Mouse (Mus musculus) limb, embryonic 15.5 days (tissue): Measurements from ENCODE around the gene Plekhs1. TPM values are rescaled to one million over a fixed set of nuclear protein-coding genes. Genes with fewer than 3 reads are reported as not detected.

Source experiments
- ATAC-seq: fragments of 200-750 bp; cut with Nextera tagmentation; 2 replicates; pipeline ENCODE4 v1.8.0; 2017; ENCODE audit warnings: low read depth, moderate TSS enrichment; ENCODE audit not compliant: insufficient number of reproducible peaks, low FRiP score, low TSS enrichment
- H3K27ac ChIP-seq: fragments of 300-500 bp; sonication (generic); 2 replicates; pipeline ENCODE4 v1.5.1; 2015; ENCODE audit warnings: moderate library complexity, mild to moderate bottlenecking, inconsistent platforms
- H3K27me3 ChIP-seq: fragments of 300-500 bp; sonication (generic); 2 replicates; pipeline ENCODE4 v1.6.1; 2015; ENCODE audit warnings: inconsistent platforms
- H3K36me3 ChIP-seq: fragments of 300-500 bp; sonication (generic); 2 replicates; pipeline ENCODE4 v1.6.1; 2015; ENCODE audit warnings: inconsistent platforms
- H3K4me1 ChIP-seq: fragments of 300-500 bp; sonication (generic); 2 replicates; pipeline ENCODE4 v1.6.1; 2015; ENCODE audit warnings: inconsistent platforms
- H3K4me2 ChIP-seq: fragments of 300-500 bp; sonication (generic); 2 replicates; pipeline ENCODE4 v1.6.1; 2015; ENCODE audit warnings: mild to moderate bottlenecking, inconsistent platforms
- H3K4me3 ChIP-seq: fragments of 300-500 bp; sonication (generic); 2 replicates; pipeline ENCODE4 v1.5.1; 2015; ENCODE audit warnings: mild to moderate bottlenecking, inconsistent platforms
- H3K9ac ChIP-seq: fragments of 300-500 bp; sonication (generic); 2 replicates; pipeline ENCODE4 v1.6.1; 2015; ENCODE audit warnings: inconsistent platforms
- H3K9me3 ChIP-seq: fragments of 300-500 bp; sonication (generic); 2 replicates; pipeline ENCODE4 v1.6.1; 2016; ENCODE audit warnings: inconsistent platforms
- WGBS: fragments of 180-500 bp; shearing (Covaris S2); methylation state at CpG from one replicate; pipeline ENCODE4 v1.1.7; 2015; 5-methylcytosine and 5-hydroxymethylcytosine counted together
- polyA plus RNA-seq: library from polyadenylated mRNA; unstranded; fragments of >200 nt; fragmentation: Nextera tagmentation; extraction: Ambion mirVana; gene quantifications from 2 replicates; pipeline ENCODE4 v1.2.1, GENCODE M21; 2015

Gene Plekhs1
- polyA plus RNA-seq: 0.20 TPM in 1 of 2 replicates, not detected in the other

- Histone ChIP-seq H3K27ac (no peak within 1 kb of the TSS), H3K9me3 (no peaks in the 10 kb centered on the region), H3K4me1 (peaks cover 15% of the 10 kb centered on the region), H3K27me3 (no peaks in the 10 kb centered on the region), H3K9ac (no peak within 1 kb of the TSS), H3K36me3 (no peaks in the 10 kb centered on the region), H3K4me3 (no peak within 1 kb of the TSS), H3K4me2 (no peak within 1 kb of the TSS)
- ATAC-seq: no peak
- 57% methylated on average over 10 of the region's 10 CpGs for WGBS
Measured at GRCm38 (mm10) chr19:56461522-56462101, at the start of gene Plekhs1. TSS of gene Plekhs1 (plus strand) at chr19:56461640.

- no peak overlapping the region for H3K4me3 ChIP-seq
- no peak overlapping the region for H3K9ac ChIP-seq
- whole genome bisulfite sequencing: 45% methylated on average over 4 of the region's 4 CpGs
- no peaks in the 10 kb centered on the region for H3K9me3 ChIP-seq
- H3K36me3 ChIP-seq: no peaks in the 10 kb centered on the region
- H3K27me3 ChIP-seq: no peaks in the 10 kb centered on the region
- H3K4me1 ChIP-seq: peaks cover 7% of the 10 kb centered on the region
- no peak overlapping the region for H3K4me2 ChIP-seq
- ATAC-seq: no peak
- H3K27ac ChIP-seq: no peak overlapping the region
Measured at GRCm38 (mm10) chr19:56418404-56418803, 43.0 kb upstream of the Plekhs1 start.

- no peak for ATAC-seq
- peaks cover 7% of the 10 kb centered on the region for H3K4me1 ChIP-seq
- no peak overlapping the region for H3K9ac ChIP-seq
- no peaks in the 10 kb centered on the region for H3K36me3 ChIP-seq
- WGBS: 39% methylated on average over 9 of the region's 9 CpGs
- no peaks in the 10 kb centered on the region for H3K27me3 ChIP-seq
- no peak overlapping the region for H3K4me2 ChIP-seq
- H3K4me3 ChIP-seq: no peak overlapping the region
- no peaks in the 10 kb centered on the region for H3K9me3 ChIP-seq
- no peak overlapping the region for H3K27ac ChIP-seq
Measured at GRCm38 (mm10) chr19:56419452-56419851, 42.0 kb upstream of the Plekhs1 start.

GRCm38 (mm10) chr19:56420345-56420744, 41.1 kb upstream of the Plekhs1 start:
- 88% methylated on average over 3 of the region's 3 CpGs for WGBS
- Histone ChIP-seq H3K4me3 (no peak overlapping the region), H3K9me3 (no peaks in the 10 kb centered on the region)

GRCm38 (mm10) chr19:56422476-56423338, 38.7 kb upstream of the Plekhs1 start:
- Histone ChIP-seq H3K9me3 (no peaks in the 10 kb centered on the region), H3K4me1 (peaks cover 10% of the 10 kb centered on the region), H3K36me3 (no peaks in the 10 kb centered on the region), H3K27me3 (no peaks in the 10 kb centered on the region), H3K9ac (no peak overlapping the region), H3K27ac (peak overlapping the region; percentile 65), H3K4me3 (no peak overlapping the region), H3K4me2 (no peak overlapping the region)
- 25% methylated on average over 14 of the region's 14 CpGs for WGBS
- no peak for ATAC-seq

More at GRCm38 (mm10) chr19:56420345-56420744, 41.1 kb upstream of the Plekhs1 start:
- H3K27ac ChIP-seq: no peak overlapping the region
- H3K4me2 ChIP-seq: no peak overlapping the region
- no peaks in the 10 kb centered on the region for H3K36me3 ChIP-seq
- no peak for ATAC-seq
- H3K27me3 ChIP-seq: no peaks in the 10 kb centered on the region
- H3K9ac ChIP-seq: no peak overlapping the region
- H3K4me1 ChIP-seq: peaks cover 7% of the 10 kb centered on the region

- H3K9ac ChIP-seq: no peak overlapping the region
- 40% methylated on average over 12 of the region's 12 CpGs for WGBS
- H3K4me2 ChIP-seq: no peak overlapping the region
- H3K4me1 ChIP-seq: peaks cover 10% of the 10 kb centered on the region
- H3K27ac ChIP-seq: no peak overlapping the region
- no peaks in the 10 kb centered on the region for H3K9me3 ChIP-seq
- no peak for ATAC-seq
- H3K36me3 ChIP-seq: no peaks in the 10 kb centered on the region
- no peaks in the 10 kb centered on the region for H3K27me3 ChIP-seq
- H3K4me3 ChIP-seq: no peak overlapping the region
Measured at GRCm38 (mm10) chr19:56423370-56423769, 38.1 kb upstream of the Plekhs1 start.

- Histone ChIP-seq H3K27me3 (no peaks in the 10 kb centered on the region), H3K4me3 (no peak overlapping the region), H3K4me2 (no peak overlapping the region), H3K9me3 (no peaks in the 10 kb centered on the region), H3K27ac (no peak overlapping the region), H3K4me1 (peaks cover 10% of the 10 kb centered on the region), H3K36me3 (no peaks in the 10 kb centered on the region), H3K9ac (no peak overlapping the region)
- ATAC-seq: no peak
- WGBS: 73% methylated on average over 17 of the region's 17 CpGs
Measured at GRCm38 (mm10) chr19:56424606-56425395, 36.6 kb upstream of the Plekhs1 start.

GRCm38 (mm10) chr19:56425492-56425891, 35.9 kb upstream of the Plekhs1 start:
- Histone ChIP-seq H3K27me3 (no peaks in the 10 kb centered on the region), H3K9me3 (no peaks in the 10 kb centered on the region), H3K4me1 (peaks cover 10% of the 10 kb centered on the region), H3K36me3 (no peaks in the 10 kb centered on the region), H3K27ac (no peak overlapping the region), H3K9ac (no peak overlapping the region), H3K4me3 (no peak overlapping the region), H3K4me2 (no peak overlapping the region)
- WGBS: 67% methylated on average over 9 of the region's 9 CpGs
- ATAC-seq: no peak

- Histone ChIP-seq H3K4me2 (no peak overlapping the region), H3K27me3 (no peaks in the 10 kb centered on the region), H3K9me3 (no peaks in the 10 kb centered on the region), H3K4me1 (peaks cover 7% of the 10 kb centered on the region; the same call in 1 of the 2 replicates), H3K9ac (no peak overlapping the region), H3K4me3 (no peak overlapping the region), H3K27ac (no peak overlapping the region), H3K36me3 (peaks cover 13% of the 10 kb centered on the region; the same call in 1 of the 2 replicates)
- 55% methylated on average over 8 of the region's 8 CpGs for WGBS
- no peak for ATAC-seq
Measured at GRCm38 (mm10) chr19:56430369-56430768, 31.1 kb upstream of the Plekhs1 start.

- ATAC-seq: no peak
- H3K4me3 ChIP-seq: no peak overlapping the region
- peaks cover 19% of the 10 kb centered on the region; the same call in 1 of the 2 replicates for H3K36me3 ChIP-seq
- H3K4me1 ChIP-seq: peaks cover 5% of the 10 kb centered on the region; the same call in 1 of the 2 replicates
- no peaks in the 10 kb centered on the region for H3K27me3 ChIP-seq
- H3K9ac ChIP-seq: no peak overlapping the region
- 68% methylated on average over 10 of the region's 10 CpGs for WGBS
- no peaks in the 10 kb centered on the region for H3K9me3 ChIP-seq
- H3K4me2 ChIP-seq: no peak overlapping the region
- H3K27ac ChIP-seq: no peak overlapping the region
Measured at GRCm38 (mm10) chr19:56432706-56433105, 28.7 kb upstream of the Plekhs1 start.

- Histone ChIP-seq H3K27ac (no peak overlapping the region), H3K36me3 (peaks cover 19% of the 10 kb centered on the region; the same call in 1 of the 2 replicates), H3K27me3 (no peaks in the 10 kb centered on the region), H3K4me2 (no peak overlapping the region), H3K4me3 (no peak overlapping the region), H3K4me1 (peaks cover 5% of the 10 kb centered on the region; the same call in 1 of the 2 replicates), H3K9me3 (no peaks in the 10 kb centered on the region), H3K9ac (no peak overlapping the region)
- 87% methylated on average over 7 of the region's 7 CpGs for WGBS
- ATAC-seq: no peak
Measured at GRCm38 (mm10) chr19:56433581-56433980, 27.9 kb upstream of the Plekhs1 start.
